Mouse (Mus musculus): ENCODE results near the gene Csf2ra. TPM values are rescaled to one million over a fixed set of nuclear protein-coding genes. Genes with fewer than 3 reads are reported as not detected.
A peak's percentile ranks its signal among the peaks of the same experiment; 100 is the strongest.
"Not testable (repeated sequence)": the region's sequence is repeated elsewhere in the genome, so short reads cannot be mapped to it uniquely, and the experiment has no call there.

Gene Csf2ra
- polyA plus RNA-seq (2011; ENCODE audit: insufficient read depth, insufficient read length, low replicate concordance, missing spikeins), result 61.7 and 173 TPM in 2 replicates

DNA sequence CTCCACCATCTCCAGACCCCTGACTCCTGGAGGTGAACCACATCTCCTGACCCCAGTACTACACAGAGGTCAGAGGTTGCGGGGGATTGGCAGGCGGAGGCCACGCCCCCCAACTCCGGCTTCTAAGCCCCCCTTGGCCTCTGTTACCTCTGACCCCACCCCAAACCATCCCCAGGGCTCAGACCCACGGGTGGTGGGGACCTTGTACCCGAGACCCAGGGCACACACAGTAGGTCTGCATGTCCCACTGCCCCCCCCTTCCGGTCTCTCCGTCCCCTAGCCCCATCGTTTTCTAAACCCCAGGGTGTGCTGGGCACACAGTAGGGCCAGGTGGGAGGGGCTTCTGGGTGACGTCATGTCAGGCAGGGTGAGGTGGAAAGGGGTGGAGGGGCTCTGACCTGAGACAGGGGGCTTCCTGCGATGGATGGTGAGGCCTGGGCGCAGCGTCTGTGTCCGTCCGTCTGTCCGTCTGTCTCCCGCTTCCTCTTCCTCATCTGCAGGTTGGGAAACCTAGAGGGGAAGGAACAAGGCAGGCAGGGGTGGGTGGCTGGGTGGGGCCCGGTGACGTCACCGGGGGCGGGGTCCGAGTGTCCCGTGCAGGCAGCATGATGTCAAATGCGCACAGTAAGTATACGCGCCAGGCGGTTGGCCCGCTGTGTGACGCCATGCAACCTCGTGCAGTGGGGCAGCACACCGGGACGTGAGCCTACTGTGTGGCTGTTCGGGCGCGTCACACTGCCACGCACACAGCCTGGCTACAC lies at the start of gene Csf2ra:
Gene Csf2ra (minus strand): TSS at position 489 of the 761 bp plus-strand sequence.
- Histone ChIP-seq H3K4me1 (ENCODE audit: control insufficient read depth, insufficient read depth, low read length) (peaks cover 5% of the 10 kb centered on the region), H3K27ac (ENCODE audit: control insufficient read depth, insufficient read depth, low read depth, low read length, poor library complexity) (peak within 1 kb of the TSS; percentile 97), H3K4me3 (replicated peaks; ENCODE audit: control insufficient read depth, low read depth, low read length) (peak within 1 kb of the TSS; percentile 86)
- peak; percentile 91 for TF ChIP-seq POLR2A (IDR thresholded peaks at IDR 0.05; ENCODE audit: borderline replicate concordance, control insufficient read depth, low read depth, low read length)
- peak; percentile 14; the same call in 1 of the 2 replicates for TF ChIP-seq CTCF (IDR thresholded peaks at IDR 0.05; ENCODE audit: control insufficient read depth, insufficient read depth, low read length)
- WGBS, result 48% methylated on average over 36 of the region's 36 CpGs

DNA sequence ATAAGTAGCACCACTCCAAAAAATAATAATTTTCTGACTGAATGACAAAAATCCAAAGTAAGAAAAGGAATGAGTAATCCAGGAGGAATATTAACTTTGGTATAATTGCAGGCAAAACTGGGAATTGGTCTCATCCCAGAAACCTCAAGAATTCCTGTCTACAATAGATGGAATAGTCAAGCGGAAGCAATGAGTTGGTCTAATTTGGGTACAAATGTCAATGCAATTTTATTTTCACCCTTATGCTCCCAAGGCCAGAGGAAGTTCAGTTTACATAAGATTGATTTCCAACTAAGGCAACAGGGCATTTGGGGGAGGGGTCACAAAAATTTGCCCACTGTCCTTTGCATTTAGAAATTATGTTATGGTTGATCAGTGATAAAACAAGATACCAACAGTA lies 47.2 kb upstream of the Csf2ra start:
- Histone ChIP-seq H3K27ac (ENCODE audit: control insufficient read depth, insufficient read depth, low read depth, low read length, poor library complexity) (no peak overlapping the region), H3K4me3 (replicated peaks; ENCODE audit: control insufficient read depth, low read depth, low read length) (no peak overlapping the region), H3K4me1 (ENCODE audit: control insufficient read depth, insufficient read depth, low read length) (no peaks in the 10 kb centered on the region)
- WGBS, result 81% methylated on average over 1 of the region's 1 CpGs
- no peak for TF ChIP-seq POLR2A (IDR thresholded peaks at IDR 0.05; ENCODE audit: borderline replicate concordance, control insufficient read depth, low read depth, low read length)
- no peak for TF ChIP-seq CTCF (IDR thresholded peaks at IDR 0.05; ENCODE audit: control insufficient read depth, insufficient read depth, low read length)

DNA sequence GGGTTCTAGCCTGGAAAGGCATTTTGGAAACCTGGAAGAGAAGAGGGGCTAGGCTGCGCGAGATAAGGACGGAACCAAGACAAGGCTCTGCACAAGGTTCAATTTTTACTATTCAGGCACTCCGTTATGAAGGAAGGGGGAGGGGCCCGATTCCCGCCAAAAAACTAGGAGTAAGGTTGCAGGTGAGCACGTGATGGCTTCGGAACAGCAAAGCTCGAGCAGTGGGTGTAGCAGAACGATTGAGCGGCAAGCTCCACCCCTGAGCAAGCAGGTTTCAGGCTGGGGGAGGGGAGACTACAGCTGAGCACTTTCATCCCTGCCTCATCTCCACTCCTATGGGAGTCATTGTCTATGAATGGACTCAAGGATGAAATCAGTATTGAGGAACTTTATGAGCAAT lies 40.9 kb upstream of the Csf2ra start:
- not testable (repeated sequence) for H3K27ac ChIP-seq (ENCODE audit: control insufficient read depth, insufficient read depth, low read depth, low read length, poor library complexity); H3K4me1 ChIP-seq (ENCODE audit: control insufficient read depth, insufficient read depth, low read length); H3K4me3 ChIP-seq (replicated peaks; ENCODE audit: control insufficient read depth, low read depth, low read length)
- WGBS, result 42% methylated on average over 11 of the region's 11 CpGs

DNA sequence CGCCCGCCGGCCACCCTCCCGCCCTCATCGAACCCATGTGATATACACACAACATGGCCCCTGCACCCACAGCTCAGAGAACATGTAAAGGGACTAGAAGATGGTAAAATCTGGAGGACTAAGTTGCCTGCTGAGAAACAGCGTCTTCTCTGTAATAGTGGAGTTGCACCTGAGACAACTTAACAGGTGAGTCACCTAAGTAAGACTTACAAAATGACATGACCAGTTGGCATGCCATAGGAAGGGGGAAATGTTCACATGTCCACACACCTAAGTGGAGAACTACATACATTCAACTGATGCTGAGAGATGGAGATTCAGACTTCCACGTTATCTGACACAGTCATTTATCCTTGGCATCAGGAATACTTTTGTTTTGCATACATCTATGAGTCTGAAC lies 38.9 kb upstream of the Csf2ra start:
- Histone ChIP-seq H3K4me1 (ENCODE audit: control insufficient read depth, insufficient read depth, low read length) (no peaks in the 10 kb centered on the region), H3K4me3 (replicated peaks; ENCODE audit: control insufficient read depth, low read depth, low read length) (peak overlapping the region; percentile 9), H3K27ac (ENCODE audit: control insufficient read depth, insufficient read depth, low read depth, low read length, poor library complexity) (no peak overlapping the region)
- 19% methylated on average over 7 of the region's 7 CpGs for WGBS
- TF ChIP-seq CTCF (IDR thresholded peaks at IDR 0.05; ENCODE audit: control insufficient read depth, insufficient read depth, low read length) (no peak), POLR2A (IDR thresholded peaks at IDR 0.05; ENCODE audit: borderline replicate concordance, control insufficient read depth, low read depth, low read length) (no peak)

DNA sequence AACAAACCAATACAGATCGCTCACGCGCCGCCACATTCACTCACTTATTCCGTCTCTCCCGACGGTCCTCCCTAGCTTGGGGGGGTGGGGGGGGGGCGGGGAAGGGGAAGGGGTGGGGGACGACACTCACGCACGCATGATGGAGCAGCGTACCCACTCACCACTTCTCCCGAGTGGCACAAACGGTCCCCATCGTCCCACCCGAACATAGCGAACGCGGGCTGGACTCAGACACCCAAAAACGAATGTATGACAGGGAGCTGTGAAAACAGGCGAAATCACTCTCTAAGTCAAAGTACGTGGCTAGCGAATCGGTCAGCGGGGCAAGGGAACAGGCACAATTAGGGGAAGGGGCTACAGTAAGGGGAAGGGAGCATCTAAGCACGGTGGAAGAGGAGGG lies 38.4 kb upstream of the Csf2ra start:
- peak overlapping the region; percentile 9 for H3K4me3 ChIP-seq (replicated peaks; ENCODE audit: control insufficient read depth, low read depth, low read length)
- no peaks in the 10 kb centered on the region for H3K4me1 ChIP-seq (ENCODE audit: control insufficient read depth, insufficient read depth, low read length)
- 2% methylated on average over 26 of the region's 26 CpGs for WGBS
- no peak for TF ChIP-seq POLR2A (IDR thresholded peaks at IDR 0.05; ENCODE audit: borderline replicate concordance, control insufficient read depth, low read depth, low read length)
- no peak for TF ChIP-seq CTCF (IDR thresholded peaks at IDR 0.05; ENCODE audit: control insufficient read depth, insufficient read depth, low read length)
- no peak overlapping the region for H3K27ac ChIP-seq (ENCODE audit: control insufficient read depth, insufficient read depth, low read depth, low read length, poor library complexity)

GRCm38 (mm10) chr19:61266246-61266615 lies 38.0 kb upstream of the Csf2ra start:
- Histone ChIP-seq H3K4me1 (ENCODE audit: control insufficient read depth, insufficient read depth, low read length) (no peaks in the 10 kb centered on the region), H3K27ac (ENCODE audit: control insufficient read depth, insufficient read depth, low read depth, low read length, poor library complexity) (no peak overlapping the region), H3K4me3 (replicated peaks; ENCODE audit: control insufficient read depth, low read depth, low read length) (peak overlapping the region; percentile 9)
- TF ChIP-seq POLR2A (IDR thresholded peaks at IDR 0.05; ENCODE audit: borderline replicate concordance, control insufficient read depth, low read depth, low read length) (no peak), CTCF (IDR thresholded peaks at IDR 0.05; ENCODE audit: control insufficient read depth, insufficient read depth, low read length) (no peak)
- WGBS, result under 1% methylated on average over 12 of the region's 12 CpGs

GRCm38 (mm10) chr19:61265349-61266245 lies 37.4 kb upstream of the Csf2ra start:
- no peak overlapping the region for H3K27ac ChIP-seq (ENCODE audit: control insufficient read depth, insufficient read depth, low read depth, low read length, poor library complexity)
- no peak overlapping the region for H3K4me3 ChIP-seq (replicated peaks; ENCODE audit: control insufficient read depth, low read depth, low read length)
- H3K4me1 ChIP-seq (ENCODE audit: control insufficient read depth, insufficient read depth, low read length), result no peaks in the 10 kb centered on the region
- TF ChIP-seq POLR2A (IDR thresholded peaks at IDR 0.05; ENCODE audit: borderline replicate concordance, control insufficient read depth, low read depth, low read length), result no peak
- peak; percentile 61 for TF ChIP-seq CTCF (IDR thresholded peaks at IDR 0.05; ENCODE audit: control insufficient read depth, insufficient read depth, low read length)
- WGBS, result 3% methylated on average over 3 of the region's 3 CpGs

DNA sequence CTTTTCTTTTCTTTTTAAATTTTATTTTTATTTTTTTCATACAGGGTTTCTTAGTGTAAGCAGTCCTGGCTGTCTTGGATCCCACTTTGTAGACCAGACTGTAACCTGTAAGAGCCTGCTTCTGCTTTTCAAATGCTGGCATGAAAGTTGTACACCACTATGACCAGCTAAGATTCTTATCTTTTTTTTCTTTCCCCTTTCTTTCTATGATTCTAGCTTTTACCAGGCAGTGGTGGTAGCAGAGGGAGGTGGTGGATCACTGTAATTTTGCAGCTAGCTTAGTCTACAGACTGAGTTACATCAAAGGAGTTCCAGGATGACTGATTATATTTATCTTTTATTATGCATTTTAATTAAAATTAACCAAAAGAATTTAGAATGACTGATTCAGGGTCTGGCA lies 36.7 kb upstream of the Csf2ra start:
- Histone ChIP-seq H3K4me3 (replicated peaks; ENCODE audit: control insufficient read depth, low read depth, low read length) (no peak overlapping the region), H3K27ac (ENCODE audit: control insufficient read depth, insufficient read depth, low read depth, low read length, poor library complexity) (no peak overlapping the region), H3K4me1 (ENCODE audit: control insufficient read depth, insufficient read depth, low read length) (no peaks in the 10 kb centered on the region)
- TF ChIP-seq CTCF (IDR thresholded peaks at IDR 0.05; ENCODE audit: control insufficient read depth, insufficient read depth, low read length), result no peak
- no peak for TF ChIP-seq POLR2A (IDR thresholded peaks at IDR 0.05; ENCODE audit: borderline replicate concordance, control insufficient read depth, low read depth, low read length)

Data from bone marrow, adult 2 months (tissue).